Mouse (Mus musculus) kidney, postnatal 36 days (tissue): ENCODE measurements around the gene BC100530.
"Not testable (repeated sequence)": the region's sequence is repeated elsewhere in the genome, so short reads cannot be mapped to it uniquely, and the experiment has no call there.

Experiments used
- DNase-seq, 2 experiments: peaks; one replicate each; pipeline ENCODE4 v3.0.0; 2021 to 2022; ENCODE audit warnings: mixed read lengths in 2 of 2

The BC100530 gene

GRCm38 (mm10) chr16:36367648-36368047 lies at the start of gene BC100530:
BC100530 (minus strand) TSS chr16:36367748.
- not testable (repeated sequence) for DNase-seq

GRCm38 (mm10) chr16:36408357-36408756 lies 40.8 kb upstream of the BC100530 start, which contains the start of gene Stfa2:
Stfa2 (minus strand) TSS chr16:36408457.
- DNase-seq: no peak

GRCm38 (mm10) chr16:36389060-36389459 lies 21.5 kb upstream of the BC100530 start:
- DNase-seq: no peak

GRCm38 (mm10) chr16:36337171-36337570 lies 30.4 kb downstream of the BC100530 start:
- peak in 1 of 2 experiments; percentile 5 for DNase-seq

GRCm38 (mm10) chr16:36334232-36334631 lies 33.3 kb downstream of the BC100530 start, which contains the start of gene BC117090:
BC117090 (minus strand) TSS chr16:36334332.
- DNase-seq: no peak

GRCm38 (mm10) chr16:36319286-36319685 lies 48.3 kb downstream of the BC100530 start:
- DNase-seq: peak; percentile 13 to 43

GRCm38 (mm10) chr16:36316111-36316510 lies 51.4 kb downstream of the BC100530 start:
- DNase-seq: not testable (repeated sequence)
